Mouse (Mus musculus): ENCODE results near the gene Scamp4. TPM values are rescaled to one million over a fixed set of nuclear protein-coding genes. Genes with fewer than 3 reads are reported as not detected.

The Scamp4 gene
- 113 and 117 TPM in 2 replicates for polyA plus RNA-seq (2015; fragmentation: Nextera tagmentation; extraction: Ambion mirVana)

DNA sequence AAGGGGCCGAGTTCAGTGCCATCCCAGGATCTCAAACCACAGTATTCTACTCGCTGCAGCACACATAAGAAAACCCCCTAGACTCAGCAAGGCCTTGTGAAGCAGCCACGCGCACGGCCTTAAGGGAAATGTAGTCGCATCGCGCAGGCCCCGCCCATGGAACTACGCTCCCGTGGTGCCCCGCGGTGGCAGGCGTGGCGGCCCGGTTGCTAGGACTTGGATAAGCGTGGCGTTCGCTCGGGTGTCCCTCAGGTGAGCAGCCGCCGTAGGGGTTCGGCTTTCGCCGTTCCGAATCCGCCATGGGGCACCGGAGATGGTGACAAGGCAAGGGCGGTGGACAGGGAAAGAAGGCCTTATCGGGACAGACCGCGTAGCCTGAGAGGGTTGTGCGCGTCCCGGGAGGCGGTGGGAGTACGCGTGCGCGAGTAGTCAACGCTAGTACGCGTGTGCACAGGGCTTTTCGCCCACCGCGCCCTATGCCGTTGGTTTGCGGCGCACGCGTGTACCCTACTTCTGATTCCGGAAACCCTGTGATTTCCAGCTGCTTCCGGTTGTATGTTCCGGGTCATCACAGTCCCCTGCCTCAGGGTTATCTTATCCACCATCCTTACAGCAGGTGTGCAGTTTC lies at the start of gene Scamp4, which contains the start of gene Adat3:
Gene Scamp4 (plus strand): TSS at position 175 of the 628 bp plus-strand sequence.
Gene Adat3 (plus strand): TSS at position 183 of the 628 bp plus-strand sequence.
- Histone ChIP-seq H3K36me3 (ENCODE audit: insufficient read depth, low read length) (peaks cover 19% of the 10 kb centered on the region), H3K27ac (ENCODE audit: low read length) (peak within 1 kb of the TSS; percentile 89), H3K4me3 (ENCODE audit: low read length) (peak within 1 kb of the TSS; percentile 87), H3K4me1 (ENCODE audit: insufficient read depth, low read length) (peaks cover 18% of the 10 kb centered on the region), H3K9ac (replicated peaks; ENCODE audit: low read length) (peak within 1 kb of the TSS; percentile 78), H3K27me3 (ENCODE audit: insufficient read depth, low read length) (no peaks in the 10 kb centered on the region), H3K9me3 (ENCODE audit: low read length) (no peaks in the 10 kb centered on the region), H3K4me2 (replicated peaks; ENCODE audit: low read depth, low read length) (peak within 1 kb of the TSS; percentile 88)
- under 1% methylated on average over 54 of the region's 54 CpGs for WGBS
- ATAC-seq (ENCODE audit: low FRiP score, low TSS enrichment): peak; percentile 95

DNA sequence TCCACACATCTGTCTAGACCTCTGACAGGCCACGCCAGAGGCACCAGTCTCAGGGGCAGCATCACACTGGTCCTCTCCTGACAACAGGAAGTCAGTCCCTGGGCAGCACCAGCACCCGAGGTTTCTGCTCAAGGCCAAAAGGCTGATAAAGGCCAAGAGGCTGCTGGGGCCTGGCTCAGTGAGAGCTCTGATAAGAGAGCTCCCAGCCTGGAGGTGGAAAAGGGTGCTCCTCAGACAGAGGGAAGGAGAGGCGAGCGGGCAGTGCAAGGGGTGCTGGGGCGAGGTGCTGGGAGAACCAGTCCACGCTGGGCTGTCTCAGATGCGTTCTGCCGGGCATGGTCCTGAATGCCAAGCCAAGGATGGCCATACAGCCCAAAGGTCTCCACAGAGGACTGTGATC lies 49.1 kb upstream of the Scamp4 start:
- no peak for ATAC-seq (ENCODE audit: low FRiP score, low TSS enrichment)
- Histone ChIP-seq H3K4me3 (ENCODE audit: low read length) (no peak overlapping the region), H3K9ac (replicated peaks; ENCODE audit: low read length) (no peak overlapping the region), H3K9me3 (ENCODE audit: low read length) (no peaks in the 10 kb centered on the region), H3K4me2 (replicated peaks; ENCODE audit: low read depth, low read length) (no peak overlapping the region), H3K27me3 (ENCODE audit: insufficient read depth, low read length) (no peaks in the 10 kb centered on the region), H3K27ac (ENCODE audit: low read length) (no peak overlapping the region), H3K4me1 (ENCODE audit: insufficient read depth, low read length) (peaks cover 12% of the 10 kb centered on the region), H3K36me3 (ENCODE audit: insufficient read depth, low read length) (peaks cover 11% of the 10 kb centered on the region; the same call in 1 of the 2 replicates)
- 89% methylated on average over 8 of the region's 8 CpGs for WGBS

DNA sequence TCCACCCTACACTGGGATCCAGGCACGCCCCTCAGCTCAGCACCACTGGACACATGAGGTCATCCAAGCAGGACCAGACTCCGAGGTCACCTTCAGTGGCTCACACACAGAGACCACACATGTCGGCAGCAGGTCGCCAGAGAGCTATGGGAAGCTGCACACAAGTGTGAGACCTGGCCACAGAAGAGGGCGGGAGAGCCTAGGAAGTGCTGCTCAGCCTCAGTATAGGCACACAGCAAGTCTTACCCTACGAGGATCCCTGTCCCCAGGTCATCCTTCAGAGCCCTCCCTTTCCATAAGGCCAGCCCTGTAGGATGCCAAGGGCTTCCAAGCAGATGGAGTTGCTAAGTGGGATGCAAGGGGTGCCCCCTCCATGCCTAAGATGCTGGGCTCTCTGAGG lies 48.7 kb upstream of the Scamp4 start:
- Histone ChIP-seq H3K27me3 (ENCODE audit: insufficient read depth, low read length) (no peaks in the 10 kb centered on the region), H3K4me1 (ENCODE audit: insufficient read depth, low read length) (peaks cover 10% of the 10 kb centered on the region), H3K36me3 (ENCODE audit: insufficient read depth, low read length) (peaks cover 7% of the 10 kb centered on the region; the same call in 1 of the 2 replicates), H3K9me3 (ENCODE audit: low read length) (no peaks in the 10 kb centered on the region), H3K27ac (ENCODE audit: low read length) (no peak overlapping the region), H3K4me3 (ENCODE audit: low read length) (no peak overlapping the region), H3K9ac (replicated peaks; ENCODE audit: low read length) (no peak overlapping the region), H3K4me2 (replicated peaks; ENCODE audit: low read depth, low read length) (no peak overlapping the region)
- WGBS: 80% methylated on average over 6 of the region's 6 CpGs
- no peak for ATAC-seq (ENCODE audit: low FRiP score, low TSS enrichment)

DNA sequence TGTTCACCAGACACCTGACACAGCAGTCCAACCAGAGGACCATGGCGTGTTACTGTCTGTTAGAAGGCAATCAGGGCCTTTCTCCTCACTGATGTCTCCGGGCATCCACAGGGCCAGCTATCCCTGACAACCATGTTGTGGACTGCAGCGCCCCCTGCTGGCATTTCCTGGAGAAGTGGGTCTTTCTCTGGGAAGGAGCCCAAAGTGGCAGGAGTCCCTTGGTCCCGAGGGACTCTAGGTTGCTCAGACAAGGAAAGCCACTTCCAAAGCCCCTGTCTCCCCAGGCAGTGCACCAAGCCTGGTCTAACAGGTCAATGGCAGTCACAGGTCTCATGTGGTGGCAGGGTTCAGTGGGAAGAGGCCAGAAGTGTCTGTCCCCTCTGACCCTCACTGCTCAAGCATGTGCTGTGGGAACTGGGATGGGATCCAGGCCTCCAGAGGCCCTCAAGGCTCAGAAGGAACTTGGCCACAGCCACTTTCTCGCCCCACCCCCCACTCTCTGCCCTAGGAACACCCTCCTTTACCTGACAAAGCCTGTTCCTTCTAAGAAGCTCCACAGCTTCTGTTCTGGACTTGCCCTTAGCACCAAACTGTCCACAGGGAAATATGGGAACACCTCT lies 45.2 kb upstream of the Scamp4 start:
- H3K9ac ChIP-seq (replicated peaks; ENCODE audit: low read length): peak overlapping the region; percentile 12; the same call in 1 of the 2 replicates
- peaks cover 31% of the 10 kb centered on the region for H3K4me1 ChIP-seq (ENCODE audit: insufficient read depth, low read length)
- no peaks in the 10 kb centered on the region for H3K9me3 ChIP-seq (ENCODE audit: low read length)
- no peaks in the 10 kb centered on the region for H3K36me3 ChIP-seq (ENCODE audit: insufficient read depth, low read length)
- WGBS: 35% methylated on average over 5 of the region's 5 CpGs
- H3K4me3 ChIP-seq (ENCODE audit: low read length): no peak overlapping the region
- no peak overlapping the region for H3K4me2 ChIP-seq (replicated peaks; ENCODE audit: low read depth, low read length)
- no peak overlapping the region for H3K27ac ChIP-seq (ENCODE audit: low read length)
- no peak for ATAC-seq (ENCODE audit: low FRiP score, low TSS enrichment)
- no peaks in the 10 kb centered on the region for H3K27me3 ChIP-seq (ENCODE audit: insufficient read depth, low read length)

DNA sequence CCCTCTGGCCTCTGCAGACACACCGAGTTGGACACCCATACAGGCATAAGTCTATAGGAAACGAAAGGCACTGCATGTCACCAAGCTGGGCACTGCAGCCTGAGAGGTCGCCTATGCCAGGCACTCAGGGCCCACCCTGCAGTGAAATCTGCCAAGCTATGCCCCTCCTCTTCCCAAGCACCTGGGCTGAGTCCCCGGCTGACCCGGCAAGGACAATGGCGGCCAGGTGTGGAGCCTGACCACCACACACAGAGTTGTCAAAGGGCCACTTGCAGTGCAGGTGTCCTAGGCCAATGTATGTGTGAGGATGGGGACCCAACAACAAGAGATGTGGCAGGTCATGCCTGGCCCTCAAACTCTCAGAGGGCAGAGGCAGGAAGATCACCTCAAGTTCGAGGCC lies 43.2 kb upstream of the Scamp4 start:
- H3K9ac ChIP-seq (replicated peaks; ENCODE audit: low read length): no peak overlapping the region
- H3K27me3 ChIP-seq (ENCODE audit: insufficient read depth, low read length): no peaks in the 10 kb centered on the region
- no peak overlapping the region for H3K4me3 ChIP-seq (ENCODE audit: low read length)
- H3K9me3 ChIP-seq (ENCODE audit: low read length): no peaks in the 10 kb centered on the region
- no peak overlapping the region for H3K4me2 ChIP-seq (replicated peaks; ENCODE audit: low read depth, low read length)
- ATAC-seq (ENCODE audit: low FRiP score, low TSS enrichment): no peak
- peaks cover 37% of the 10 kb centered on the region for H3K4me1 ChIP-seq (ENCODE audit: insufficient read depth, low read length)
- no peaks in the 10 kb centered on the region for H3K36me3 ChIP-seq (ENCODE audit: insufficient read depth, low read length)
- 90% methylated on average over 7 of the region's 7 CpGs for WGBS
- no peak overlapping the region for H3K27ac ChIP-seq (ENCODE audit: low read length)

DNA sequence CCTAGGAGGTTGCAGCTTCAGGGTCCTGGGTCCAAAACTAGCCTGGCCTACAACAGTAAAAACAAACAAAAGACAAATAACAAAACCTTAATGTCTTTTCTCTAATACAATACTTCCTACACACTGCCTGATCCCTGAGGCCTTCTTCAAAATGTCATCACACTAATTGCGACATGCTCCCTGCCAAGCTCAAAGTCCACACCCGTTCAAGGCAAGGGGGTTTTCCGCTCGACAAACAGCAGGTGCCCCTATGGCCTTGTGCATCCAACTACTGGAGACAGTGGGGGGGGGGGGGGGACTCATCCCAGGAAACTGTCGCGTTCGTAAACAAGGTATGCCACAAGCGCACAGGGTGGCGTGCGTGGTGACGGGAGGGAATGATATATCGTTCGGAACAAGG lies 42.1 kb upstream of the Scamp4 start:
- Histone ChIP-seq H3K4me1 (ENCODE audit: insufficient read depth, low read length) (peaks cover 37% of the 10 kb centered on the region), H3K27ac (ENCODE audit: low read length) (peak overlapping the region; percentile 96), H3K9ac (replicated peaks; ENCODE audit: low read length) (peak overlapping the region; percentile 97), H3K9me3 (ENCODE audit: low read length) (no peaks in the 10 kb centered on the region), H3K27me3 (ENCODE audit: insufficient read depth, low read length) (no peaks in the 10 kb centered on the region), H3K36me3 (ENCODE audit: insufficient read depth, low read length) (no peaks in the 10 kb centered on the region), H3K4me2 (replicated peaks; ENCODE audit: low read depth, low read length) (peak overlapping the region; percentile 91), H3K4me3 (ENCODE audit: low read length) (peak overlapping the region; percentile 76)
- WGBS: 2% methylated on average over 13 of the region's 13 CpGs
- no peak for ATAC-seq (ENCODE audit: low FRiP score, low TSS enrichment)

GRCm38 (mm10) chr10:80561116-80561944 lies 41.3 kb upstream of the Scamp4 start, which contains the start of gene Rexo1:
Rexo1 (minus strand) TSS chr10:80561560.
- H3K36me3 ChIP-seq (ENCODE audit: insufficient read depth, low read length): no peaks in the 10 kb centered on the region
- peak within 1 kb of the TSS; percentile 96 for H3K27ac ChIP-seq (ENCODE audit: low read length)
- peak; percentile 84 for ATAC-seq (ENCODE audit: low FRiP score, low TSS enrichment)
- H3K9me3 ChIP-seq (ENCODE audit: low read length): no peaks in the 10 kb centered on the region
- no peaks in the 10 kb centered on the region for H3K27me3 ChIP-seq (ENCODE audit: insufficient read depth, low read length)
- peak within 1 kb of the TSS; percentile 76 for H3K4me3 ChIP-seq (ENCODE audit: low read length)
- peaks cover 39% of the 10 kb centered on the region for H3K4me1 ChIP-seq (ENCODE audit: insufficient read depth, low read length)
- peak within 1 kb of the TSS; percentile 97 for H3K9ac ChIP-seq (replicated peaks; ENCODE audit: low read length)
- under 1% methylated on average over 65 of the region's 72 CpGs for WGBS
- peak within 1 kb of the TSS; percentile 91 for H3K4me2 ChIP-seq (replicated peaks; ENCODE audit: low read depth, low read length)

GRCm38 (mm10) chr10:80566375-80567092 lies 36.1 kb upstream of the Scamp4 start:
- H3K4me2 ChIP-seq (replicated peaks; ENCODE audit: low read depth, low read length): no peak overlapping the region
- peaks cover 41% of the 10 kb centered on the region for H3K4me1 ChIP-seq (ENCODE audit: insufficient read depth, low read length)
- H3K36me3 ChIP-seq (ENCODE audit: insufficient read depth, low read length): 0 out of 2 replicates have a peak, but pooled peaks cover 8% of the 10 kb centered on the region
- no peaks in the 10 kb centered on the region for H3K9me3 ChIP-seq (ENCODE audit: low read length)
- ATAC-seq (ENCODE audit: low FRiP score, low TSS enrichment): peak; percentile 17; the same call in 1 of the 2 replicates
- H3K4me3 ChIP-seq (ENCODE audit: low read length): no peak overlapping the region
- H3K27me3 ChIP-seq (ENCODE audit: insufficient read depth, low read length): no peaks in the 10 kb centered on the region
- no peak overlapping the region for H3K9ac ChIP-seq (replicated peaks; ENCODE audit: low read length)
- 0 out of 2 replicates have a peak overlapping the region, but pooled peaks have one; percentile 18 for H3K27ac ChIP-seq (ENCODE audit: low read length)
- WGBS: 29% methylated on average over 17 of the region's 17 CpGs

- Histone ChIP-seq H3K27ac (ENCODE audit: low read length) (no peak overlapping the region), H3K27me3 (ENCODE audit: insufficient read depth, low read length) (no peaks in the 10 kb centered on the region), H3K4me3 (ENCODE audit: low read length) (no peak overlapping the region), H3K9ac (replicated peaks; ENCODE audit: low read length) (no peak overlapping the region), H3K4me1 (ENCODE audit: insufficient read depth, low read length) (peaks cover 34% of the 10 kb centered on the region), H3K36me3 (ENCODE audit: insufficient read depth, low read length) (0 out of 2 replicates have a peak, but pooled peaks cover 8% of the 10 kb centered on the region), H3K9me3 (ENCODE audit: low read length) (no peaks in the 10 kb centered on the region), H3K4me2 (replicated peaks; ENCODE audit: low read depth, low read length) (no peak overlapping the region)
- 93% methylated on average over 27 of the region's 29 CpGs for WGBS
- no peak for ATAC-seq (ENCODE audit: low FRiP score, low TSS enrichment)
Measured at GRCm38 (mm10) chr10:80568876-80569275, 33.8 kb upstream of the Scamp4 start.
